Mouse (Mus musculus) intestine, embryonic 14.5 days (tissue): ENCODE measurements at regions not wholly inside any gene's neighbourhood (a gene's known extent, or its start where the extent isn't known, plus 50 kb on each side); places are given as distances from the start of the nearest gene placed in this dataset.

Experiments
- ATAC-seq: fragments of 200-750 bp; cut with Nextera tagmentation; replicated peaks from 2 replicates; pipeline ENCODE4 v1.8.0; 2017; ENCODE audit warnings: low read depth, moderate number of reproducible peaks, moderate TSS enrichment, moderate library complexity; ENCODE audit not compliant: low FRiP score, low TSS enrichment
- DNase-seq: peaks from one replicate; pipeline ENCODE4 v3.0.0-alpha.2; 2018; ENCODE audit warnings: low spot score
- H3K27ac ChIP-seq: fragments of 300-500 bp; sonication (generic); 2 replicates; pipeline ENCODE4 v1.5.1; 2014; ENCODE audit warnings: low read depth, mild to moderate bottlenecking, control low read depth
- H3K27me3 ChIP-seq: fragments of 300-500 bp; sonication (generic); replicated peaks from 2 replicates; pipeline ENCODE4 v1.6.1; 2014; ENCODE audit warnings: low read length, control low read depth; ENCODE audit not compliant: control insufficient read depth, insufficient read depth
- H3K36me3 ChIP-seq: fragments of 300-500 bp; sonication (generic); 2 replicates; pipeline ENCODE4 v1.6.1; 2014; ENCODE audit warnings: low read length, control low read depth; ENCODE audit not compliant: control insufficient read depth, insufficient read depth
- H3K4me1 ChIP-seq: fragments of 300-500 bp; sonication (generic); replicated peaks from 2 replicates; pipeline ENCODE4 v1.6.1; 2014; ENCODE audit warnings: low read length, control low read depth, mixed read lengths; ENCODE audit not compliant: control insufficient read depth, insufficient read depth
- H3K4me2 ChIP-seq: fragments of 300-500 bp; sonication (generic); 2 replicates; pipeline ENCODE4 v1.6.1; 2014; ENCODE audit warnings: low read length
- H3K4me3 ChIP-seq: fragments of 300-500 bp; sonication (generic); 2 replicates; pipeline ENCODE4 v1.5.1; 2014; ENCODE audit warnings: low read depth, low read length, control low read depth, mixed read lengths
- H3K9ac ChIP-seq: fragments of 300-500 bp; sonication (generic); 2 replicates; pipeline ENCODE4 v1.6.1; 2014; ENCODE audit warnings: mild to moderate bottlenecking, low read length
- H3K9me3 ChIP-seq: fragments of 300-500 bp; sonication (generic); 2 replicates; pipeline ENCODE4 v1.6.1; 2016; ENCODE audit warnings: low read length, control low read depth; ENCODE audit not compliant: control insufficient read depth
- WGBS: fragments of 180-500 bp; shearing (Covaris S2); extraction: QIAGEN DNeasy Blood & Tissue Kit; methylation state at CpG from one replicate; pipeline ENCODE4 v1.1.7; 2014; 5-methylcytosine and 5-hydroxymethylcytosine counted together

- Histone ChIP-seq H3K9ac (no peak overlapping the region), H3K4me2 (no peak overlapping the region), H3K4me3 (no peak overlapping the region), H3K9me3 (no peaks in the 10 kb centered on the region), H3K27me3 (no peaks in the 10 kb centered on the region), H3K27ac (no peak overlapping the region), H3K36me3 (no peaks in the 10 kb centered on the region), H3K4me1 (no peaks in the 10 kb centered on the region)
- ATAC-seq, result no peak
- no peak for DNase-seq
- WGBS, result 44% methylated on average over 6 of the region's 6 CpGs
These were observed 206.3 kb upstream of the Gm15217 start for GRCm38 (mm10) chr14:46172875-46173324.

- Histone ChIP-seq H3K4me3 (no peak overlapping the region), H3K36me3 (no peaks in the 10 kb centered on the region), H3K9ac (no peak overlapping the region), H3K27ac (no peak overlapping the region), H3K9me3 (no peaks in the 10 kb centered on the region), H3K4me2 (no peak overlapping the region), H3K27me3 (no peaks in the 10 kb centered on the region), H3K4me1 (no peaks in the 10 kb centered on the region)
- WGBS, result 40% methylated on average over 5 of the region's 5 CpGs
- ATAC-seq (no peak), DNase-seq (no peak)
These were observed 204.8 kb upstream of the Gm15217 start for GRCm38 (mm10) chr14:46174386-46174785.

- Histone ChIP-seq H3K9me3 (no peaks in the 10 kb centered on the region), H3K4me1 (no peaks in the 10 kb centered on the region), H3K4me2 (no peak overlapping the region), H3K9ac (no peak overlapping the region), H3K4me3 (no peak overlapping the region), H3K27ac (no peak overlapping the region), H3K36me3 (no peaks in the 10 kb centered on the region), H3K27me3 (no peaks in the 10 kb centered on the region)
- DNase-seq (no peak), ATAC-seq (no peak)
- WGBS, result 85% methylated on average over 15 of the region's 15 CpGs
These were observed 203.7 kb upstream of the Gm15217 start for GRCm38 (mm10) chr14:46175291-46176216.

GRCm38 (mm10) chr14:46179024-46179423 lies 200.2 kb upstream of the Gm15217 start:
- DNase-seq (no peak), ATAC-seq (no peak)
- Histone ChIP-seq H3K9ac (no peak overlapping the region), H3K4me1 (no peaks in the 10 kb centered on the region), H3K9me3 (no peaks in the 10 kb centered on the region), H3K4me3 (no peak overlapping the region), H3K4me2 (no peak overlapping the region), H3K27ac (no peak overlapping the region), H3K36me3 (no peaks in the 10 kb centered on the region), H3K27me3 (no peaks in the 10 kb centered on the region)
- WGBS, result 67% methylated on average over 1 of the region's 1 CpGs

GRCm38 (mm10) chr14:46191639-46192399 lies 187.4 kb upstream of the Gm15217 start:
- no peak overlapping the region for H3K4me3 ChIP-seq
- no peaks in the 10 kb centered on the region for H3K27me3 ChIP-seq
- no peaks in the 10 kb centered on the region for H3K36me3 ChIP-seq
- H3K4me2 ChIP-seq, result no peak overlapping the region
- H3K9ac ChIP-seq, result no peak overlapping the region
- WGBS, result 42% methylated on average over 8 of the region's 8 CpGs
- H3K27ac ChIP-seq, result no peak overlapping the region
- no peaks in the 10 kb centered on the region for H3K4me1 ChIP-seq
- H3K9me3 ChIP-seq, result no peaks in the 10 kb centered on the region
- DNase-seq, result no peak
- ATAC-seq, result no peak

DNA sequence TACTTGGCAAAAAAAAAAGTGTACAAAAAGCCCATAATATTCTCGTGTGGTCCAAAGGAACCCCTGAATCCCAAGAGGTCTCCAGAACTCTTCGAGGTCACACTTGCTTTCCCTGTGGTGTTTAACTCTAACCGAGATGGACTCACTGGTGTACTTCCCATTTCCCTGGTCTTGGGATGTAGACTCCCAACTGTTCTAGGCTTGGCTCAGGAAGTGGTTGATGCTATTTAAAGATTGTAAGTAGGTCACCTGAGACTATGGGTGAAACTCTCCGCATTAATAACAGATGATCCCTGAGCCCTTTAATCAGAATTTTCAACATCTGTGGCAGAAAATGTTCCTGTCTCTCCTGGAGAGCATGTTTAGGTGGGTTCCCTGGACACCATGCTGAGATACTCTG lies 185.6 kb upstream of the Gm15217 start:
- Histone ChIP-seq H3K4me1 (no peaks in the 10 kb centered on the region), H3K27me3 (no peaks in the 10 kb centered on the region), H3K4me2 (no peak overlapping the region), H3K4me3 (no peak overlapping the region), H3K36me3 (no peaks in the 10 kb centered on the region), H3K9ac (no peak overlapping the region), H3K9me3 (no peaks in the 10 kb centered on the region), H3K27ac (no peak overlapping the region)
- 93% methylated on average over 4 of the region's 4 CpGs for WGBS
- ATAC-seq, result no peak
- no peak for DNase-seq

DNA sequence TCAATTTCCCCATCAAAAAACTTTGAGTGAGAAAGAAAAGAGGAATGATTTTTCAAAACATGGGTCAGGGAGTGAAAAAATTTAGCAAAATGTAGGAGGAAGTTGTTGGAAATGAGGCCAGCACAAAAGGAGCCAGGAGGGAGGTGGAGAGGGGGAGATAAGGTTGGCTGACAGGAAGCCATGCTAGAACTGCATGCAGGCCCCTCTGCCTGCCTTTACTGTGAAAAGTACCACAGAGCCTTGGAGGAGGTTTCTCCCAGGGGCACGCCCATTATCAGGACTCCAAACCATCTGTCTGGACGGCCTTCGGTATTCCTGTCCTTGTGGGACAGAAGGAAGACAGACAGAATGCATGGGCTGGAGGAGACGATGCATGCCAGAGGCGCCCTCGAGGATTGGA lies 183.3 kb upstream of the Gm15217 start:
- DNase-seq, result no peak
- Histone ChIP-seq H3K4me2 (no peak overlapping the region), H3K27me3 (no peaks in the 10 kb centered on the region), H3K4me3 (no peak overlapping the region), H3K9me3 (no peaks in the 10 kb centered on the region), H3K4me1 (no peaks in the 10 kb centered on the region), H3K36me3 (no peaks in the 10 kb centered on the region), H3K9ac (no peak overlapping the region), H3K27ac (no peak overlapping the region)
- ATAC-seq, result no peak
- 66% methylated on average over 6 of the region's 6 CpGs for WGBS

DNA sequence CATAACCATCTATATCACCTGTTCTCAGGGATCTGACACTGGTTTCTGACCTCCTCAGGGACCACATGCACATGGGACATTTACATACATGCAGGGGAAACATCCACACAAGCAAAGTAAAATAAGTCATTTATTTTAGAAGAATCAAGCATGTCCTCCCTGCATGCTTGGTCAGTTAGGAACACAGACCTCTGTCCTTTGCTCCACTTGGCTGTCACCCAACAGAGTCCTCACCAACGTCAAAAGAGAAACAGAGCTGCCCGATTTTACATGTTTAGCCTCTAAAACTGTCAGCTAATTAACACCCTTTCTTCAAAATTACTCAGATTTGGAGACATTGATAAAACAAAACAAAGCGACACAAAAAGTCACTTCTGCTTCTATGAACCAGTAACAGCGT lies 176.4 kb upstream of the Gm15217 start:
- Histone ChIP-seq H3K4me1 (no peaks in the 10 kb centered on the region), H3K9ac (no peak overlapping the region), H3K4me2 (no peak overlapping the region), H3K27me3 (no peaks in the 10 kb centered on the region), H3K36me3 (no peaks in the 10 kb centered on the region), H3K9me3 (no peaks in the 10 kb centered on the region), H3K4me3 (no peak overlapping the region), H3K27ac (no peak overlapping the region)
- ATAC-seq (no peak), DNase-seq (no peak)
- WGBS, result 62% methylated on average over 4 of the region's 4 CpGs
